Mouse (Mus musculus) ES-E14 (cell line): ENCODE measurements at regions not wholly inside any gene's neighbourhood (a gene's known extent, or its start where the extent isn't known, plus 50 kb on each side); places are given as distances from the start of the nearest gene placed in this dataset.

Source experiments
- DNase-seq: peaks from one replicate; pipeline ENCODE4 v3.0.0-alpha.2; 2013; ENCODE audit warnings: low read depth, low spot score
- H3K27ac ChIP-seq: 2 replicates; pipeline ENCODE4 v1.5.1; 2012; ENCODE audit warnings: low read depth, mild to moderate bottlenecking, low read length, moderate library complexity, mixed read lengths; ENCODE audit not compliant: poor library complexity, insufficient read depth, severe bottlenecking
- H3K36me3 ChIP-seq: 2 replicates; pipeline ENCODE4 v1.6.1; 2012; ENCODE audit warnings: mild to moderate bottlenecking, low read length, moderate library complexity, mixed read lengths; ENCODE audit not compliant: control insufficient read depth, poor library complexity, insufficient read depth, severe bottlenecking
- H3K4me1 ChIP-seq, 2 experiments: fragments of 150-350 bp in 1 of 2; sonication (generic) in 1 of 2; 2 replicates each; pipeline ENCODE4 v1.6.1; 2012; ENCODE audit warnings: low read length in 2 of 2, mild to moderate bottlenecking in 1 of 2, mixed read lengths in 1 of 2; ENCODE audit not compliant: control insufficient read depth in 2 of 2, insufficient read depth in 2 of 2, poor library complexity in 1 of 2
- H3K4me3 ChIP-seq, 2 experiments: fragments of 150-350 bp in 1 of 2; sonication (generic) in 1 of 2; 2 replicates each; pipeline ENCODE4 v1.5.1; 2012; ENCODE audit warnings: low read length in 2 of 2, low read depth in 1 of 2, mild to moderate bottlenecking in 1 of 2, mixed read lengths in 1 of 2; ENCODE audit not compliant: insufficient read depth in 1 of 2, poor library complexity in 1 of 2, severe bottlenecking in 1 of 2
- H3K9ac ChIP-seq: 2 replicates; pipeline ENCODE4 v1.6.1; 2012; ENCODE audit warnings: low read depth, mild to moderate bottlenecking, low read length, mixed read lengths; ENCODE audit not compliant: poor library complexity, insufficient read depth, severe bottlenecking
- H3K9me3 ChIP-seq: fragments of 150-350 bp; sonication (generic); 2 replicates; pipeline ENCODE4 v1.6.1; 2012; ENCODE audit warnings: low read depth, mild to moderate bottlenecking, low read length; ENCODE audit not compliant: control insufficient read depth, insufficient read depth
- CHD2 ChIP-seq: IDR thresholded peaks from 2 replicates; pipeline ENCODE4 v1.6.1; 2014; ENCODE audit warnings: mild to moderate bottlenecking, low read depth, low read length, inconsistent platforms
- HCFC1 ChIP-seq: IDR thresholded peaks from 2 replicates; pipeline ENCODE4 v1.6.1; 2012; ENCODE audit warnings: low read length, inconsistent platforms, borderline replicate concordance; ENCODE audit not compliant: insufficient read depth
- MAFK ChIP-seq: IDR thresholded peaks from 2 replicates; pipeline ENCODE4 v1.6.1; 2014; ENCODE audit warnings: mild to moderate bottlenecking, low read depth, low read length, inconsistent platforms; ENCODE audit not compliant: insufficient read depth
- ZC3H11A ChIP-seq: IDR thresholded peaks from 2 replicates; pipeline ENCODE4 v1.6.1; 2012; ENCODE audit warnings: low read depth, mild to moderate bottlenecking, inconsistent platforms, low read length, borderline replicate concordance
- ZNF384 ChIP-seq: IDR thresholded peaks from 2 replicates; pipeline ENCODE4 v1.6.1; 2012; ENCODE audit warnings: low read depth, low read length, inconsistent platforms
- in situ Hi-C, 2 experiments: fragments of 600-800 bp; cut with MboI; formaldehyde crosslinking; loops; one replicate each; pipeline ENCODE4 v1.15.1; 2025; ENCODE audit warnings: low sequenced_read_pairs in 2 of 2, inconsistent platforms in 1 of 2; ENCODE audit not compliant: unreplicated experiment in 2 of 2

GRCm38 (mm10) chr5:75871120-75871519 lies 107.1 kb downstream of the Kdr start:
- in situ Hi-C loops: loop anchor here in 1 of 2 experiments (10.0 kb wide), 1 partner anchor 244 kb away; no protein-coding TSS in a partner anchor
- DNase-seq: peak; percentile 93
- Histone ChIP-seq H3K4me1 (no peaks in the 10 kb centered on the region), H3K36me3 (no peaks in the 10 kb centered on the region), H3K27ac (no peak overlapping the region), H3K9ac (no peak overlapping the region), H3K9me3 (no peaks in the 10 kb centered on the region), H3K4me3 (no peak overlapping the region)
- no peak for TF ChIP-seq MAFK
- peak; percentile 95 for TF ChIP-seq ZC3H11A
- no peak for TF ChIP-seq CHD2
- TF ChIP-seq HCFC1: 0 out of 2 replicates have a peak, but pooled peaks have one; percentile 17
- TF ChIP-seq ZNF384: no peak

GRCm38 (mm10) chr5:75870666-75871065 lies 107.6 kb downstream of the Kdr start:
- Histone ChIP-seq H3K36me3 (no peaks in the 10 kb centered on the region), H3K4me1 (no peaks in the 10 kb centered on the region), H3K4me3 (no peak overlapping the region), H3K9me3 (no peaks in the 10 kb centered on the region), H3K27ac (no peak overlapping the region), H3K9ac (no peak overlapping the region)
- in situ Hi-C loops: loop anchor here in 1 of 2 experiments (10.0 kb wide), 1 partner anchor 244 kb away; no protein-coding TSS in a partner anchor
- DNase-seq: no peak
- TF ChIP-seq MAFK: no peak
- TF ChIP-seq CHD2: no peak
- TF ChIP-seq ZC3H11A: no peak
- no peak for TF ChIP-seq HCFC1

- no peak for TF ChIP-seq HCFC1
- no peak for TF ChIP-seq ZNF384
- no peak for TF ChIP-seq ZC3H11A
- TF ChIP-seq CHD2: no peak
- in situ Hi-C loops: no loop called here
- Histone ChIP-seq H3K4me3 (no peak overlapping the region), H3K27ac (no peak overlapping the region), H3K36me3 (no peaks in the 10 kb centered on the region), H3K9me3 (no peaks in the 10 kb centered on the region), H3K9ac (no peak overlapping the region), H3K4me1 (no peaks in the 10 kb centered on the region)
- no peak for DNase-seq
Measured at GRCm38 (mm10) chr5:75869535-75869934, 108.7 kb downstream of the Kdr start.

- H3K4me3 ChIP-seq: no peak overlapping the region
- H3K27ac ChIP-seq: no peak overlapping the region
- H3K9ac ChIP-seq: no peak overlapping the region
- no peak for TF ChIP-seq HCFC1
- DNase-seq: no peak
- H3K36me3 ChIP-seq: no peaks in the 10 kb centered on the region
- no peaks in the 10 kb centered on the region for H3K9me3 ChIP-seq
- in situ Hi-C loops: no loop called here
- no peaks in the 10 kb centered on the region for H3K4me1 ChIP-seq
Measured at GRCm38 (mm10) chr5:75865096-75865495, 113.2 kb downstream of the Kdr start.

- no peak for DNase-seq
- Histone ChIP-seq H3K36me3 (no peaks in the 10 kb centered on the region), H3K9me3 (no peaks in the 10 kb centered on the region), H3K4me1 (no peaks in the 10 kb centered on the region), H3K27ac (no peak overlapping the region), H3K9ac (no peak overlapping the region), H3K4me3 (no peak overlapping the region)
- in situ Hi-C loops: loop anchor here in 1 of 2 experiments (5.0 kb wide), 1 partner anchor 259 kb away; no protein-coding TSS in a partner anchor
- no peak for TF ChIP-seq HCFC1
- TF ChIP-seq CHD2: no peak
- TF ChIP-seq ZC3H11A: no peak
- TF ChIP-seq ZNF384: no peak
- no peak for TF ChIP-seq MAFK
Measured at GRCm38 (mm10) chr5:75863358-75863757, 114.9 kb downstream of the Kdr start.
